Mouse (Mus musculus) left cerebral cortex, postnatal 4 days (tissue): Measurements from ENCODE around the gene Zfp169. TPM values are rescaled to one million over a fixed set of nuclear protein-coding genes. Genes with fewer than 3 reads are reported as not detected.
A peak's percentile ranks its signal among the peaks of the same experiment; 100 is the strongest.
"Not testable (repeated sequence)": the region's sequence is repeated elsewhere in the genome, so short reads cannot be mapped to it uniquely, and the experiment has no call there.

Experiments used
- DNase-seq: peaks from one replicate; pipeline ENCODE4 v3.0.0-alpha.2; 2022
- intact Hi-C: fragments of 180-260 bp; cut with DNase I; formaldehyde crosslinking; loops from one replicate; pipeline ENCODE4 v1.15.1; 2025
- microRNA-seq: library from miRNA; unstranded; fragments of <30 nt; microRNA quantifications from one replicate; pipeline ENCODE4 v1.2.0, GENCODE M21; 2022
- total RNA-seq, 2 experiments: library from RNA; stranded (reverse); gene quantifications; 2 replicates each; pipeline ENCODE4 v1.2.3; 2021

The Zfp169 gene
- total RNA-seq, 2 experiments from 2014 or later: 19.5 to 24.2 TPM

- intact Hi-C loops: loop anchor here (5.0 kb wide), 2 partner anchors 47 to 117 kb away; no protein-coding TSS in a partner anchor
- no peak for DNase-seq
Observed at GRCm38 (mm10) chr13:48525745-48526144, 12.5 kb upstream of the Zfp169 start.

GRCm38 (mm10) chr13:48519122-48519521, 5.9 kb upstream of the Zfp169 start:
- intact Hi-C loops: not testable (repeated sequence)

GRCm38 (mm10) chr13:48515861-48516260, 2.6 kb upstream of the Zfp169 start:
- DNase-seq: no peak
- intact Hi-C loops: no loop called here

More at GRCm38 (mm10) chr13:48519122-48519521, 5.9 kb upstream of the Zfp169 start:
- DNase-seq: not testable (repeated sequence)

GRCm38 (mm10) chr13:48508661-48509060, 4.6 kb downstream of the Zfp169 start:
- intact Hi-C loops: no loop called here
- no peak for DNase-seq

- DNase-seq: no peak
- intact Hi-C loops: no loop called here
Observed at GRCm38 (mm10) chr13:48502422-48502821, 10.8 kb downstream of the Zfp169 start.

GRCm38 (mm10) chr13:48498676-48499075, 14.6 kb downstream of the Zfp169 start:
- DNase-seq: no peak
- intact Hi-C loops: no loop called here

- peak; percentile 80 for DNase-seq
- intact Hi-C loops: no loop called here
Observed at GRCm38 (mm10) chr13:48497693-48498221, 15.5 kb downstream of the Zfp169 start.

GRCm38 (mm10) chr13:48493183-48493582, 20.1 kb downstream of the Zfp169 start:
- no peak for DNase-seq
- intact Hi-C loops: no loop called here

- no peak for DNase-seq
- intact Hi-C loops: no loop called here
Observed at GRCm38 (mm10) chr13:48490396-48491182, 22.7 kb downstream of the Zfp169 start.

- intact Hi-C loops: no loop called here
- DNase-seq: no peak
Observed at GRCm38 (mm10) chr13:48483606-48484005, 29.6 kb downstream of the Zfp169 start.

GRCm38 (mm10) chr13:48468656-48469180, 44.5 kb downstream of the Zfp169 start:
- intact Hi-C loops: loop anchor here (5.0 kb wide), 1 partner anchor 1121 kb away; no protein-coding TSS in a partner anchor
- no peak for DNase-seq

GRCm38 (mm10) chr13:48466186-48466585, 47.1 kb downstream of the Zfp169 start:
- no peak for DNase-seq
- intact Hi-C loops: loop anchor here (5.0 kb wide), 1 partner anchor 1119 kb away; no protein-coding TSS in a partner anchor

- peak; percentile 68 for DNase-seq
- intact Hi-C loops: loop anchor here (5.0 kb wide), 1 partner anchor 1162 kb away; no protein-coding TSS in a partner anchor
Observed at GRCm38 (mm10) chr13:48464170-48464569, 49.1 kb downstream of the Zfp169 start.

- DNase-seq: no peak
- intact Hi-C loops: no loop called here
Observed at GRCm38 (mm10) chr13:48459280-48459679, 54.0 kb downstream of the Zfp169 start.

- intact Hi-C loops: no loop called here
- no peak for DNase-seq
Observed at GRCm38 (mm10) chr13:48448119-48448518, 65.1 kb downstream of the Zfp169 start.

- intact Hi-C loops: no loop called here
- no peak for DNase-seq
Observed at GRCm38 (mm10) chr13:48443996-48444395, 69.3 kb downstream of the Zfp169 start.

- intact Hi-C loops: no loop called here
- no peak for DNase-seq
Observed at GRCm38 (mm10) chr13:48438321-48438720, 74.9 kb downstream of the Zfp169 start.

Small RNAs within 50 kb of the gene (microRNA-seq; reads per million reads assigned to microRNA genes)
- gene Gm24111 (not detected), gene Mirlet7a-1 (447 reads per million, percentile 67 among the genes with 10 or more reads in this experiment), gene Mirlet7d (26,746 reads per million, percentile 98 among the genes with 10 or more reads in this experiment), gene Mirlet7f-1 (not detected)

Other genes with a start within 250 kb of the Zfp169 start
- 1 to 10 TPM; 1.2 to 2.4 TPM for gene A830005F24Rik, start 119 bp upstream of the Zfp169 start, total RNA-seq
- 10 to 100 TPM; 21.9 to 23.2 TPM for gene Ptpdc1, start 112.2 kb upstream of the Zfp169 start, total RNA-seq
- gene Barx1, start 149.5 kb upstream of the Zfp169 start, total RNA-seq: not detected